Mouse (Mus musculus): ENCODE results near the gene Smdt1. TPM values are rescaled to one million over a fixed set of nuclear protein-coding genes. Genes with fewer than 3 reads are reported as not detected.
"Not testable (repeated sequence)": the region's sequence is repeated elsewhere in the genome, so short reads cannot be mapped to it uniquely, and the experiment has no call there.

Smdt1 gene
- total RNA-seq, 1 experiment from 2014 or later, result 179 TPM

GRCm38 (mm10) chr15:82343368-82344287 is 4.9 kb downstream of the Smdt1 start:
- DNase-seq, result no peak

GRCm38 (mm10) chr15:82344971-82345370 is 6.2 kb downstream of the Smdt1 start:
- DNase-seq, result no peak

GRCm38 (mm10) chr15:82345820-82346470 is 7.2 kb downstream of the Smdt1 start:
- DNase-seq, result peak; percentile 98

- DNase-seq, result no peak
These were observed 8.0 kb downstream of the Smdt1 start for GRCm38 (mm10) chr15:82346580-82347302.

GRCm38 (mm10) chr15:82347303-82347676 is 8.5 kb downstream of the Smdt1 start:
- no peak for DNase-seq

GRCm38 (mm10) chr15:82347852-82348251 is 9.1 kb downstream of the Smdt1 start:
- DNase-seq, result no peak

GRCm38 (mm10) chr15:82348258-82348998 is 9.7 kb downstream of the Smdt1 start:
- no peak for DNase-seq

- no peak for DNase-seq
These were observed 10.2 kb downstream of the Smdt1 start for GRCm38 (mm10) chr15:82348999-82349341.

GRCm38 (mm10) chr15:82350349-82350748 is 11.6 kb downstream of the Smdt1 start:
- DNase-seq, result no peak

- DNase-seq, result no peak
These were observed 12.7 kb downstream of the Smdt1 start for GRCm38 (mm10) chr15:82351480-82351879.

- peak; percentile 34 for DNase-seq
These were observed 14.5 kb downstream of the Smdt1 start for GRCm38 (mm10) chr15:82353078-82353744.

- DNase-seq, result no peak
These were observed 15.0 kb downstream of the Smdt1 start for GRCm38 (mm10) chr15:82353745-82354113.

- peak; percentile 99 for DNase-seq
These were observed 15.6 kb downstream of the Smdt1 start, which contains the start of gene Ndufa6 for GRCm38 (mm10) chr15:82354126-82354945. TSS of gene Ndufa6 (minus strand) at chr15:82354322.

- DNase-seq, result peak; percentile 53
These were observed 19.9 kb downstream of the Smdt1 start for GRCm38 (mm10) chr15:82358431-82359260.

- DNase-seq, result peak; percentile 54
These were observed 22.8 kb downstream of the Smdt1 start for GRCm38 (mm10) chr15:82361459-82362018.

GRCm38 (mm10) chr15:82362234-82362633 is 23.5 kb downstream of the Smdt1 start:
- peak; percentile 49 for DNase-seq

- not testable (repeated sequence) for DNase-seq
These were observed 25.0 kb downstream of the Smdt1 start for GRCm38 (mm10) chr15:82363801-82364200.

GRCm38 (mm10) chr15:82364561-82364960 is 25.8 kb downstream of the Smdt1 start:
- DNase-seq, result peak; percentile 4

- no peak for DNase-seq
These were observed 29.4 kb downstream of the Smdt1 start for GRCm38 (mm10) chr15:82368146-82368545.

All from adrenal gland, postnatal 14 days (tissue).